Mouse (Mus musculus) splenic B cell, adult 2 months (primary cell): ENCODE measurements around the gene Rtraf.

Source experiments
- DNase-seq: peaks from one replicate; pipeline ENCODE4 v3.0.0-alpha.2; 2011; ENCODE audit warnings: low read depth, low spot score
- H3K27me3 ChIP-seq: 2 replicates; pipeline ENCODE4 v1.6.1; 2012; ENCODE audit warnings: mild to moderate bottlenecking, low read length, moderate library complexity, mixed read lengths; ENCODE audit not compliant: control insufficient read depth, poor library complexity, insufficient read depth, severe bottlenecking
- H3K36me3 ChIP-seq: 2 replicates; pipeline ENCODE4 v1.6.1; 2012; ENCODE audit warnings: mild to moderate bottlenecking, low read length, moderate library complexity, mixed read lengths; ENCODE audit not compliant: control insufficient read depth, poor library complexity, insufficient read depth, severe bottlenecking

Gene Rtraf

DNA sequence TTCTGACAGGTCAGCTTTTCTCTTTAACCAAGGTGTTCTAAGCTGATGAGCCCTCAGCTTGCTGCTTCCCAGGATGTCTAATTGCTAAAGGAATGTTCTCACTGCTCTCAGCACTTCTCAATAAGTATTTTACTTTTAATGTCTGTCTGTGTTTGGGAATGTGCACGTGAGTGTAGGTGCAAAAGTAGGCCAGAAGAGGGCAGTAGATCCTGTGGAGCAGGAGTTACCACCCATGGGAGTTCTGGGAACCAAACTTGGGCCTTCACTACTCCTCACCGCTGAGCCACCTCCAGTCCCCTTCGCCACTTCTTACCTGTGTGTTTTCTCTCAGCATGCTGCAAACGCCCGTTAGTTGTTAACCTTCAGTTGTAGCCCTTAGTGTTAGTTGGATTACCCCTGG lies 47.4 kb downstream of the Rtraf start:
- DNase-seq, result no peak
- H3K36me3 ChIP-seq, result no peaks in the 10 kb centered on the region
- no peaks in the 10 kb centered on the region for H3K27me3 ChIP-seq

DNA sequence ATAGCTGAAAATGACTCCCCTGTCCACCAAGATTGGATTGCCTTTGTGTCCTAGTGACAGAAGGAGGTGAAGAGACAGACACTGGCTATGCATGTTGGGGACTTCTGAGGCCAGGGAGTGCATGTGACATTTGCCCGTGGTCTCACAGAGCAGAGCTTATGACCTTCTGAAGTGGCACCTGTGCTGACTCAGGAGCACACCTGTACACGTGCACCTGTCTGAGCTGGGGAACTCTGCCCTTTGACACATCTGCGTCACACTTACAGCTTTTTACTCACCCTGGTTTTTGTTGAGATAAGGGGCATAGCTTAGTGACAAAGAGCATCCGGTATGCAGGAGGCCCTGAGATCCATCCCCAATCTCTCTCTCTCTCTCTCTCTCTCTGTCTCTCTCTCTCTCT lies 48.1 kb downstream of the Rtraf start:
- no peak for DNase-seq
- Histone ChIP-seq H3K27me3 (no peaks in the 10 kb centered on the region), H3K36me3 (no peaks in the 10 kb centered on the region)

DNA sequence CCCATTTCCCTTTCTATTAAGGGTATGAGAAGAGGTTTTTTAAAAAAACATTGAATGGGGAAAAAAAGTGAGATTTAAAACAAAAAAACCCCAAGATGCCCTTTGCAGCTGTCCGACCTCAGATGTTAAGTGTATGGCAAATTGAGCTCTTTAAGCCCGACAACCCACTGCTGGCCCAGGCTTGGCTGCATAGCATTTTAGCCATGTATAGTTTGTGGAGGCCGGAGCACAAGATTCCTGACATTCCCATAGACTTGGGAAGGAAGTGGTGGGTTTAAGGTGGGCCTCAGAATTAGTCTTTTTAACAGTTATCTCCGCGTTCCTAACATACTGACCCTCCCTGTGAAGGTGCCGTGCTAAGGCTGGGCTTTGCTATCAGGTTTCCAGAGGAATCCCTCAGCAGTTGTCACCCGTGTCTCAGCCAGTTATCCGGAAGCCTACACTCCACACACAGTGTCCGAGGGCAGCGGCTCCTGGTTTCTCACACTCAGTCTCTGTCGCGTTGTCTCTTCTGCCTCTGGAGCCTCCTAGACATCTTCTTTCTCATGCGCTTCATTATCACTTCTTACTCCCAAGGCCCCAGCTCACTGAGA lies 49.5 kb downstream of the Rtraf start:
- Histone ChIP-seq H3K36me3 (no peaks in the 10 kb centered on the region), H3K27me3 (no peaks in the 10 kb centered on the region)
- DNase-seq, result no peak

DNA sequence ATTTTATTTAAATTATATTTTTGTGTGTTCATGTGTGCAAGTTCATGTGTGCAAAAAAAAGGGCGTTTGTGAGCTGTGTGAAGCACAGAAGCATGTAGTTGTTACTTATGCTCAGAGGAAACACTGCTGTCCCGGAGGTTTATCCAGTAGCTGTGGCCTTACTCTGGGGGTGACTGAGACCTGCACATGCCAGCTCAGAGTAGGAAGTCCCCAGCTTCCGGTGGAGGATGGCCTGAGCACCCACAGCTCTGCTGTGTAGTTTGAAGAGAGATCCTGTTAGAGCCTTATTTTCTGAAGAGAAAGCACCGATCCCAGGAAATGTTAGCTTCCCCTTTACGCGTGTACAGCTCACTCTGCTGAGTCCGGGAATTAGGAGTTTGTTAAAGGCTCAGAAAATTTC lies 52.5 kb downstream of the Rtraf start:
- Histone ChIP-seq H3K27me3 (no peaks in the 10 kb centered on the region), H3K36me3 (no peaks in the 10 kb centered on the region)
- DNase-seq, result peak; percentile 20

DNA sequence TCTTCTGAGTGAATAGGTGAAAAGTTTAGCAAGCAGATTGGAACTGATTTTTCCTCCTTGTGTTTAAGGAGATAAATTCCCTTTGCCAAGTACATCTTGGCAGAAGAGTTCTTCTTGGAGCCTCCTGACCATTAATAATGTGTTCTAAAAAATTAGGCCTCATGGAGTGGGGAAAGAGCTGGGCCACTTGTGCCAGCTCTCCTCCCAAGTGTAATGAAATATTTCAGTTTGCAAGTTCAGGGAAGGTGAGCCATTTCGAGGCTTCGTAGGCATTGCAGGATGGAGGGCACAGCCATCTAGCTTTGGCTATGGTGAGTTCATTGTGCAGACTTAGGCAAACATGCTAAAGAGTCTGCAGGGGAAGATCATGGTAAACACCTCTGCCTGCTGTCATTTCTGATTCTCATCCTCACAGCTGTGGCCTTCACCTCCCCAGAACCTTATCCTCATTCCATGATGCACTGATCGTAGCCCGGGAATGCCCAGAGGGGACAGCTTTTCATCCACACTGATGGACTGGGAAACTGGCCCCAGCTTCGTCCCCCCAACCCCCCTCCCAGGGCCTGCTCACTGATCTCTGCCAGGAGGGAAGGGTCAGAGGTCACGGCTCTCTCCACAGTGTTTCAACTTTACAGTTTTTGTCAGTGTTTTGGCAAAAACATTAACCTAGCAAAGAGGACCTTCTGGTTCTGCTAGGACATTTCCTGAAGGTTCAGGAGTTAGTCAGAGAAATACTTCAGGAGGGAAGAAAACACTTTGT lies 54.0 kb downstream of the Rtraf start:
- no peak for DNase-seq
- Histone ChIP-seq H3K36me3 (no peaks in the 10 kb centered on the region), H3K27me3 (no peaks in the 10 kb centered on the region)

DNA sequence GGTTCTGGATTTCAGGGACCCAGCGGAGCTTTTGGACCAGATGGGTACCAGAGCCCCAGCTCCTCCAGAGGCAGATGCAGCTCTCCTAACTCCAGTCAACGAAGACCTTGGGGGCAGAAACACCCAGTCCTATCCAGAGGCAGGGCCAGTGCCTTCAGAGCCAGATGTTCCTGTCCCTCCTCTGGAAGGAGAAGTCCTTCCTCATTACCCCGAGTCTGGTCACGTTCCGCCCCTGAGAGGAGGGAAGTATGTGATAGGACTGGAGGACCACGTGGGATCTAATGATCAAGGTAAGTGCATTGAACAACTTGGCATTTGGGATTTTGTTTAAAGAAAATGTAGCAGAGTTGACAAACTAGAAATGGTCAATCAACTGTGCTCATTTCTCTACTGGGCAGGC lies 55.0 kb downstream of the Rtraf start:
- DNase-seq, result no peak
- H3K27me3 ChIP-seq, result no peaks in the 10 kb centered on the region
- no peaks in the 10 kb centered on the region for H3K36me3 ChIP-seq

DNA sequence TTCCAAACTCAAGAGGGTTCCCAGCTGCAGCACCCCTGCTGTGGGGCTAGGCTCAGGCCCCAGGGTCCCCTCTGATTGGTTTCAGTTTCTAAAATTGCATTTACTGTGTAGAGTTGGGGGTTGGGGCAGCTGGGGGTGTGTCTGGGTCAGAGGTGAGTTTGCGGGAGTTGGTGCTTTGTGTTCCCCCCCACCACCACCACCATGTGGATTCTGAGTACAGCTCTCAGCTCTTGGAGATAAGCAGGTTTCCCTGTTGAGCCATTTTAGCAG lies 57.3 kb downstream of the Rtraf start:
- Histone ChIP-seq H3K27me3 (no peaks in the 10 kb centered on the region), H3K36me3 (no peaks in the 10 kb centered on the region)
- DNase-seq, result no peak

DNA sequence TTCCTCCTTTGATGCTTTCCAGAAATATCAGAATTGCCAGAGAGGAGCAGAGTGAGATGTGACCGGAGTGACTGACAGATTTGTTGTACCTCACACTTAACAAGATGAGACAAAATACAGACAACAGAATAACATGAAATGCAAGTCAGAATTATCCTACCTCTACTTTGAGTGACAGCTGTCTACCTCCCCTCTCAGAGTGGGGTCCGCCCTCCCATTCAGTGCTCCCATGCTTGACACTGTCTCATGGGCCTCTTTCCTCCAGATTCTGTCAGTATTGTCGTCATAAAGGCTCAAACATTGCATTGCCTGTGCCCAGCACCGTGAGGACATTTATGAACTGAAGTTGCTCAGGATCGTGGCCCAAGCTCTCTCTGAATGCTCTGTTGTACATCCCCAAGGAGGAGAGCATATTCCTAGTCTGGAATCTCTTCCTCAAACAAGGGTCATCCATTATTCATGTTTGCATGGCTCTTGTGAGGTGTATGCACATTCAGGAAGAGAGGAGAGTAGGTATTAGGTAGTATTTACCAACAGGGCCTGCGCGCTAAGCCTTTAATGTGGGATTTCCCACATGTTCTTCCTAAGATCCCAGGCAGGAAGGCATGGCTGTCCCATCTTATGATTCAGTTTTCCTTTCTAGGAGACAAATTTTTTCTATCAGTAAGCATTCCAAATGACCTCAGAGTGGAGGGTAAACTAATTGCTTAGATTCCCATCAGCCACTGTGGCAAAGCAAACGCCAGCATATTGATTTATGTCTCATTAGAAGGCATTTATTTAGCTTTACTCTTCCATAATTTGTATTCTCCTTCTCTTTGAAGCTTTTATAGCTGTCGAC lies 57.9 kb downstream of the Rtraf start:
- H3K27me3 ChIP-seq, result no peaks in the 10 kb centered on the region
- no peaks in the 10 kb centered on the region for H3K36me3 ChIP-seq
- no peak for DNase-seq

DNA sequence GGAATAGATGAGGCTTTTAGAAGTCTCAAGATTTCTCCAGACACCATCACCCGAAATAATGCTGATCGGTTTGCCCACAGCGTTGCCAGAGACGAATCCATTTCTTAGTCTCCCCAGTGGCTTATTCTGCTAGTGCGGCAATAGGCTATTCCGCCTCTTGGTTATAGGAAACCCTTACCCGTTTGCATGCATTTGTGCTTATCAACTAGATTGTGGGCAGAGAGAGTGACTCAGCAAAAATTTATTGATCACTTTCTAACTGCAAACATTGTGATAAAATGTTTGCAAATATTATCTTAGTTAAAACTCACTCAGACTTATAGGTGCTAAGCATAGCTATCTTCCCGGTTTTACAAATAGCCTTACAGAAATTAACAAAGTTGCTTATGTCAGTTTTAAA lies 59.3 kb downstream of the Rtraf start:
- Histone ChIP-seq H3K36me3 (no peaks in the 10 kb centered on the region), H3K27me3 (no peaks in the 10 kb centered on the region)
- no peak for DNase-seq

DNA sequence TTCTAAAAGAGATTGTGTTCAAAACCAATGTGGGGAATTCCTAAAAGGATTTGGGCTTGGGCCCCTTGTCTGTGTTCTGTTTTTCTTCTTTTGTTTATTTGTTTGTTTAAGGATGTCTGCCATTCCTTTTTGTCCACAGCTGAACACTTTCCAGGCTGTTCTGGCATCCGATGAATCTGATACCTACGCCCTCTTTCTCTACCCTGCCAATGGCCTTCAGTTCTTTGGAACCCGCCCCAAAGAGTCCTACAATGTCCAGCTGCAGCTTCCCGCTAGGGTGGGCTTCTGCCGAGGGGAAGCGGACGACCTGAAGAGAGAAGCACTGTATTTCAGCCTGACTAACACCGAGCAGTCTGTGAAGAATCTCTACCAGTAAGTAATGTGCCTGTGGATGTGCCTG lies 60.1 kb downstream of the Rtraf start:
- DNase-seq, result no peak
- no peaks in the 10 kb centered on the region for H3K27me3 ChIP-seq

DNA sequence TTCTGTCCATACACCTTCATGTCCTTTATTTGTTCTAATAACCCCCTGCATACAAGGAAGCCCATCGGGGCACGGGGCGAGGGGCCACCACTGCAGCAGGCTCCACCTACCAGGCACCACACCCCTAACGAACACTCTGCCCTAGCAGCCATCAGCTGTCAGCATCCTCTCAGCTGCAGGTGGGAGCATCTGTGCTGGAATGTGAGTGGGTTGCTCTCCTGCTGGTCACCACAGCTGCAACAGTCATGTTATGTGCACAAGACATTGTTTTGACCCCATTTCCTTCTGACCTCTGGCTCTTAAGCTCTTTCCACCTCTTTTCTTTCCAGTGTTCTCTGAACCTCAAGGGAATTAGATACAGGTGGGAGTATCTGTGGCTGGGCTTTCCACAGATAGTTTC lies 61.6 kb downstream of the Rtraf start:
- no peak for DNase-seq
- Histone ChIP-seq H3K36me3 (no peaks in the 10 kb centered on the region), H3K27me3 (no peaks in the 10 kb centered on the region)

More for the DNA sequence above, 60.1 kb downstream of the Rtraf start:
- no peaks in the 10 kb centered on the region for H3K36me3 ChIP-seq
